Mouse (Mus musculus): ENCODE results near the gene Socs5. TPM values are rescaled to one million over a fixed set of nuclear protein-coding genes. Genes with fewer than 3 reads are reported as not detected.

Gene Socs5
- polyA plus RNA-seq, 1 experiment = 11.7 TPM

DNA sequence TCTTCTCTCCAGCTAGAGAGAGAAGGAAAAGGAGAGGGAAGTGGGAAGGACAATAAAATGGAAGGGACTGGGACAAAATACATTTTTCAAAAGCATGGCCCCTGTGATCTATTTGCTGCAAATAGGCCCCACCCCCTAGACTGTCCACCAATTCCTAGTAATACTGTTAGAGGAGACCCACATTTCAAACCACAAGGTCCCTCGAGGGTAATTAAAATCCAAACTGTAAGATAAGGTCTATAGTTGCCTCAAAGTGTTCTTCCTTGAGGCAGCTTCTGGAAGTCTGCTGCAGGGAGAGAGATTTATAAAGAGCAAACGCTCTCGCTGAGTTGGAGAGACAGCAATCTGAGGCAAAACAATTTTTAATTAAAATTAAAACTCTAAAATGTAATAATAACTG, 52.8 kb downstream of the Socs5 start:
- Histone ChIP-seq H3K27me3 (replicated peaks; ENCODE audit: control insufficient read depth, insufficient read depth, low read length) (no peaks in the 10 kb centered on the region), H3K36me3 (ENCODE audit: control insufficient read depth, insufficient read depth, low read length) (no peaks in the 10 kb centered on the region), H3K4me3 (ENCODE audit: insufficient read depth, low read depth, low read length) (no peak overlapping the region), H3K4me1 (ENCODE audit: control insufficient read depth, insufficient read depth, low read length) (no peaks in the 10 kb centered on the region), H3K27ac (ENCODE audit: insufficient read depth, low read depth, low read length) (no peak overlapping the region)
- DNase-seq = no peak
- TF ChIP-seq POLR2A (IDR thresholded peaks at IDR 0.05; ENCODE audit: low read depth, low read length) (no peak), CTCF (conservative IDR thresholded peaks at IDR 0.05; ENCODE audit: insufficient read depth, insufficient read length, low read depth, low read length) (no peak)
- 61% methylated on average over 3 of the region's 3 CpGs for WGBS

GRCm38 (mm10) chr17:87164312-87164922, 56.9 kb downstream of the Socs5 start:
- 89% methylated on average over 7 of the region's 7 CpGs for WGBS
- H3K36me3 ChIP-seq (ENCODE audit: control insufficient read depth, insufficient read depth, low read length) = no peaks in the 10 kb centered on the region
- H3K4me3 ChIP-seq (ENCODE audit: insufficient read depth, low read depth, low read length) = no peak overlapping the region
- H3K27ac ChIP-seq (ENCODE audit: insufficient read depth, low read depth, low read length) = no peak overlapping the region
- TF ChIP-seq CTCF (conservative IDR thresholded peaks at IDR 0.05; ENCODE audit: insufficient read depth, insufficient read length, low read depth, low read length) (no peak), POLR2A (IDR thresholded peaks at IDR 0.05; ENCODE audit: low read depth, low read length) (no peak)
- no peak for DNase-seq
- no peaks in the 10 kb centered on the region for H3K4me1 ChIP-seq (ENCODE audit: control insufficient read depth, insufficient read depth, low read length)
- no peaks in the 10 kb centered on the region for H3K27me3 ChIP-seq (replicated peaks; ENCODE audit: control insufficient read depth, insufficient read depth, low read length)

- DNase-seq = no peak
- Histone ChIP-seq H3K36me3 (ENCODE audit: control insufficient read depth, insufficient read depth, low read length) (no peaks in the 10 kb centered on the region), H3K4me1 (ENCODE audit: control insufficient read depth, insufficient read depth, low read length) (no peaks in the 10 kb centered on the region), H3K27ac (ENCODE audit: insufficient read depth, low read depth, low read length) (no peak overlapping the region), H3K4me3 (ENCODE audit: insufficient read depth, low read depth, low read length) (no peak overlapping the region), H3K27me3 (replicated peaks; ENCODE audit: control insufficient read depth, insufficient read depth, low read length) (no peaks in the 10 kb centered on the region)
- WGBS = 97% methylated on average over 5 of the region's 5 CpGs
- TF ChIP-seq POLR2A (IDR thresholded peaks at IDR 0.05; ENCODE audit: low read depth, low read length) (no peak), CTCF (conservative IDR thresholded peaks at IDR 0.05; ENCODE audit: insufficient read depth, insufficient read length, low read depth, low read length) (no peak)
Measured at GRCm38 (mm10) chr17:87167407-87167806, 59.9 kb downstream of the Socs5 start.

DNA sequence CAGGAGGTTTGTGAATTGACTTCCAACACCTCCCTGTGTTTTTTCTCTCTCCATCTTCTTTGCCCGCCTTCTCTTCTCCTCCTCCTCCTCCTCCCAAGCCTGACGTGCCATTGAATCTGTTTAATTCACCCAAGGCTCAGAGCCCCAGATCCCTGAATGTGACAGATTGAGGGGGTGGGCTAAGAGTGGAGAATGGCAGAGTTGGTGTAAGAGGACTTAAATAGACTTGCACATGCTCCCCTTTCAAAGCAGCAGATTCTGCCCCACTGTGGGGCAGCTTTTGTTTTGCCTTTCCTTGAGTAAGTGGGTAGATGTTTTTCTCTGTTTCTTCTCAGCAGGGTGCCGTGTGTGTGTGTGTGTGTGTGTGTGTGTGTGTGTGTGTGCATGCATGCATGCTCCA, 61.6 kb downstream of the Socs5 start:
- Histone ChIP-seq H3K4me1 (ENCODE audit: control insufficient read depth, insufficient read depth, low read length) (no peaks in the 10 kb centered on the region), H3K27ac (ENCODE audit: insufficient read depth, low read depth, low read length) (no peak overlapping the region), H3K27me3 (replicated peaks; ENCODE audit: control insufficient read depth, insufficient read depth, low read length) (no peaks in the 10 kb centered on the region), H3K4me3 (ENCODE audit: insufficient read depth, low read depth, low read length) (no peak overlapping the region), H3K36me3 (ENCODE audit: control insufficient read depth, insufficient read depth, low read length) (no peaks in the 10 kb centered on the region)
- 80% methylated on average over 3 of the region's 3 CpGs for WGBS
- TF ChIP-seq POLR2A (IDR thresholded peaks at IDR 0.05; ENCODE audit: low read depth, low read length) = no peak
- TF ChIP-seq CTCF (conservative IDR thresholded peaks at IDR 0.05; ENCODE audit: insufficient read depth, insufficient read length, low read depth, low read length) = no peak
- DNase-seq = no peak

DNA sequence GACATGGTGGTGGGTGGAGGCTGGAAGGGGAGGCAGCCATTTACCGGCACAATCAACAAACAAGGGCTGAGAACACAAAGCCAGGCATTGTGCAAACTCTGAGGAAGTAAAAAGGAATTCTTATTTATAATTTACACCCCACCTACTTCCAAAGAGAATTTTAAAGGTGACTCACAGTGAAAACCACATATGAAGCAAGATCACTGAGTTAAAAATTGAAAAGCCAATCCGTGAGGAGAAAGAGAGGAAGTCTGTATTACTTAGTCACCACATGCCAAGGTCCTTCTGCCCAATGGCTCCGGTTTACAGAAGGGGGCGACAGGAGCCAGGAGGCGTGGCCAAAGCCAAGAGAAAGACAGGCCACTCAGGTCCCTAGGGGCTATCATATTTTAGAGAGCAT, 62.9 kb downstream of the Socs5 start:
- no peaks in the 10 kb centered on the region for H3K36me3 ChIP-seq (ENCODE audit: control insufficient read depth, insufficient read depth, low read length)
- TF ChIP-seq CTCF (conservative IDR thresholded peaks at IDR 0.05; ENCODE audit: insufficient read depth, insufficient read length, low read depth, low read length) (no peak), POLR2A (IDR thresholded peaks at IDR 0.05; ENCODE audit: low read depth, low read length) (no peak)
- WGBS = 48% methylated on average over 5 of the region's 5 CpGs
- H3K4me1 ChIP-seq (ENCODE audit: control insufficient read depth, insufficient read depth, low read length) = no peaks in the 10 kb centered on the region
- no peak overlapping the region for H3K27ac ChIP-seq (ENCODE audit: insufficient read depth, low read depth, low read length)
- H3K27me3 ChIP-seq (replicated peaks; ENCODE audit: control insufficient read depth, insufficient read depth, low read length) = no peaks in the 10 kb centered on the region
- no peak for DNase-seq
- H3K4me3 ChIP-seq (ENCODE audit: insufficient read depth, low read depth, low read length) = no peak overlapping the region

- Histone ChIP-seq H3K4me1 (ENCODE audit: control insufficient read depth, insufficient read depth, low read length) (peaks cover 2% of the 10 kb centered on the region; the same call in 1 of the 2 replicates), H3K36me3 (ENCODE audit: control insufficient read depth, insufficient read depth, low read length) (no peaks in the 10 kb centered on the region), H3K27ac (ENCODE audit: insufficient read depth, low read depth, low read length) (no peak overlapping the region), H3K4me3 (ENCODE audit: insufficient read depth, low read depth, low read length) (no peak overlapping the region), H3K27me3 (replicated peaks; ENCODE audit: control insufficient read depth, insufficient read depth, low read length) (no peaks in the 10 kb centered on the region)
- WGBS = 70% methylated on average over 3 of the region's 3 CpGs
- DNase-seq = peak; percentile 27
- no peak for TF ChIP-seq CTCF (conservative IDR thresholded peaks at IDR 0.05; ENCODE audit: insufficient read depth, insufficient read length, low read depth, low read length)
- TF ChIP-seq POLR2A (IDR thresholded peaks at IDR 0.05; ENCODE audit: low read depth, low read length) = no peak
Measured at GRCm38 (mm10) chr17:87172031-87172430, 64.6 kb downstream of the Socs5 start.

DNA sequence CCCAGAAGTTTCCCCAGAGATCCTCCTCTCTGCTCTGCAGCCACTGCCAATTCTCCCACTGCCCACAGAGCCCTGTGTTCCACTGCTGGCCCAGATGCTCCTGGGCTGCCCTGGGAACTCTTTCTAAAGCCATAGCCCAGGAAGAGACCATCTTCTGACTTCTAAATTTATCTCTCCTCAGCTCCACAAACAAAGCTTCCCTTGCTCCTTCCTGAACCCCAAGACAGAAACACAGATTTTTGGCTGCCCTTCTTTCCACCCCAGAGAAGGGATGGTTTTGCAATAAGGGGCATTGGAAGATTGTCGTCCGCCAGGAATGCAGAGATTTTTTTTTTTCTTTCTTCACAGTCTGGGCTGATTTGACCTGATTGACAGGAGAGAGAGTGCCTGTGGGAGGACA, 66.5 kb downstream of the Socs5 start:
- DNase-seq = peak; percentile 38
- H3K4me3 ChIP-seq (ENCODE audit: insufficient read depth, low read depth, low read length) = no peak overlapping the region
- 65% methylated on average over 2 of the region's 2 CpGs for WGBS
- H3K27ac ChIP-seq (ENCODE audit: insufficient read depth, low read depth, low read length) = peak overlapping the region; percentile 49; the same call in 1 of the 2 replicates
- H3K27me3 ChIP-seq (replicated peaks; ENCODE audit: control insufficient read depth, insufficient read depth, low read length) = no peaks in the 10 kb centered on the region
- no peaks in the 10 kb centered on the region for H3K36me3 ChIP-seq (ENCODE audit: control insufficient read depth, insufficient read depth, low read length)
- H3K4me1 ChIP-seq (ENCODE audit: control insufficient read depth, insufficient read depth, low read length) = peaks cover 4% of the 10 kb centered on the region; the same call in 1 of the 2 replicates
- no peak for TF ChIP-seq POLR2A (IDR thresholded peaks at IDR 0.05; ENCODE audit: low read depth, low read length)
- no peak for TF ChIP-seq CTCF (conservative IDR thresholded peaks at IDR 0.05; ENCODE audit: insufficient read depth, insufficient read length, low read depth, low read length)
